Mouse (Mus musculus) liver, adult 2 months (tissue): Measurements from ENCODE around the gene Dlgap1.

Source experiments
- CTCF ChIP-seq: fragments of 200-500 bp; IDR thresholded peaks from 2 replicates; pipeline ENCODE4 v1.5.1; 2011; ENCODE audit warnings: low read depth, low read length, control low read depth
- POLR2A ChIP-seq: fragments of 200-500 bp; IDR thresholded peaks from 2 replicates; pipeline ENCODE4 v1.6.1; 2011; ENCODE audit warnings: low read length, control low read depth; ENCODE audit not compliant: insufficient read depth; ENCODE audit errors: extremely low read depth

DNA sequence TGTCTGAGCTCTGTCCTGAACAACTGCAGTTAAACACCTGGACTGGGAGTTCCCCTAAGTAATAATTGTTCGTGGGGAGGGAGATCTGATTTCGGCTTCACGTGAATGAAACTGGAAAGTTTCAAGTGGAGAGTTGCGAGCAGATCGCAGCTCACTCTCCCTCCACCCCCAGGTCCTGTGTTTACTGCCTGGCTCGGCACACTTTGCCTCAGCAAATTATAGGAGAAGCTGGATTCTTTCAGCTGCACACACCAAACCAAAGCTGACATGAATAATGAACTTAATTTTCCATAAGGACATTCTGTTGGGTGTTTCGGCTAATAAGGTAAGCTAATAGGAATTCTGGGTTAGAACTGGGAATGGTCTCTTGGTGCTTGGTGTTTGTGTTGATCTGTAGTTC is 592.7 kb downstream of the Dlgap1 start:
- TF ChIP-seq CTCF, result no peak
- no peak for TF ChIP-seq POLR2A
